Mouse (Mus musculus) MEL (cell line): Measurements from ENCODE around the gene Doc2g.

Source experiments
- CTCF ChIP-seq, 3 experiments: IDR thresholded peaks in 2 of 3; conservative IDR thresholded peaks in 1 of 3; 2 replicates each; pipeline ENCODE4 v1.5.1; 2011 to 2012; ENCODE audit warnings: low read length in 3 of 3, low read depth in 2 of 3, mild to moderate bottlenecking in 2 of 3, improper control_type of control experiment in 1 of 3, inconsistent platforms in 1 of 3, mixed read lengths in 1 of 3, moderate library complexity in 1 of 3; ENCODE audit not compliant: control insufficient read depth in 1 of 3, insufficient read depth in 1 of 3, poor library complexity in 1 of 3, severe bottlenecking in 1 of 3
- MYC ChIP-seq: IDR thresholded peaks from 2 replicates; pipeline ENCODE4 v1.6.1; 2011; ENCODE audit warnings: low read depth, mild to moderate bottlenecking, low read length, improper control_type of control experiment, moderate library complexity
- NELFE ChIP-seq: IDR thresholded peaks from 2 replicates; pipeline ENCODE4 v1.6.1; 2011; ENCODE audit warnings: low read depth, low read length, improper control_type of control experiment
- POLR2A ChIP-seq, 2 experiments: IDR thresholded peaks; 2 replicates each; pipeline ENCODE4 v1.6.1; 2011 to 2012; ENCODE audit warnings: low read length in 2 of 2, mild to moderate bottlenecking in 2 of 2, control low read depth in 1 of 2, improper control_type of control experiment in 1 of 2, low read depth in 1 of 2, moderate library complexity in 1 of 2; ENCODE audit not compliant: control insufficient read depth in 1 of 2, insufficient read depth in 1 of 2, poor library complexity in 1 of 2
- POLR2AphosphoS2 ChIP-seq: IDR thresholded peaks from 2 replicates; pipeline ENCODE4 v1.6.1; 2011; ENCODE audit warnings: low read length, improper control_type of control experiment
- SIN3A ChIP-seq: IDR thresholded peaks from 2 replicates; pipeline ENCODE4 v1.6.1; 2012; ENCODE audit warnings: low read length, improper control_type of control experiment, inconsistent platforms
- TAL1 ChIP-seq: IDR thresholded peaks from 2 replicates; pipeline ENCODE4 v1.6.1; 2012; ENCODE audit warnings: mild to moderate bottlenecking, inconsistent platforms, low read length, moderate library complexity, mixed read lengths
- UBTF ChIP-seq: IDR thresholded peaks from 2 replicates; pipeline ENCODE4 v1.6.1; 2012; ENCODE audit warnings: low read depth, mild to moderate bottlenecking, inconsistent platforms, low read length, improper control_type of control experiment, moderate library complexity, borderline replicate concordance; ENCODE audit not compliant: insufficient read depth
- USF1 ChIP-seq: IDR thresholded peaks from 2 replicates; pipeline ENCODE4 v1.6.1; 2014; ENCODE audit warnings: low read depth, mild to moderate bottlenecking, inconsistent platforms, low read length, improper control_type of control experiment, moderate library complexity

GRCm38 (mm10) chr19:4018743-4019583, 15.8 kb downstream of the Doc2g start:
- 0 out of 2 replicates have a peak, but pooled peaks have one; percentile 35 for TF ChIP-seq USF1
- TF ChIP-seq POLR2A (IDR thresholded peaks at IDR 0.05; ENCODE audit: control insufficient read depth in 1 of 2, insufficient read depth in 1 of 2, low read depth in 1 of 2, low read length in 2 of 2, poor library complexity in 1 of 2) = no peak
- peak; percentile 75 for TF ChIP-seq SIN3A
- peak; percentile 68 to 98 (median 89) for TF ChIP-seq CTCF (IDR thresholded peaks at IDR 0.05 in 2 of 3, conservative IDR thresholded peaks at IDR 0.05 in 1 of 3; ENCODE audit: control insufficient read depth in 1 of 3, insufficient read depth in 1 of 3, low read depth in 2 of 3, low read length in 3 of 3, poor library complexity in 1 of 3, severe bottlenecking in 1 of 3)
- no peak for TF ChIP-seq UBTF
- TF ChIP-seq MYC = peak; percentile 44; the same call in 1 of the 2 replicates
- no peak for TF ChIP-seq TAL1
- TF ChIP-seq POLR2AphosphoS2 = no peak
- no peak for TF ChIP-seq NELFE
